Mouse (Mus musculus) lung, embryonic 16.5 days (tissue): ENCODE data around the gene Tenm2. TPM values are rescaled to one million over a fixed set of nuclear protein-coding genes. Genes with fewer than 3 reads are reported as not detected.

Source experiments
- ATAC-seq: fragments of 200-750 bp; cut with Nextera tagmentation; 2 replicates; pipeline ENCODE4 v1.8.0; 2017; ENCODE audit warnings: low read depth, mild to moderate bottlenecking, moderate library complexity
- H3K27ac ChIP-seq: fragments of 300-500 bp; sonication (generic); 2 replicates; pipeline ENCODE4 v1.5.1; 2014; ENCODE audit warnings: mild to moderate bottlenecking, control low read depth, low read length
- H3K27me3 ChIP-seq: fragments of 300-500 bp; sonication (generic); 2 replicates; pipeline ENCODE4 v1.6.1; 2014; ENCODE audit warnings: low read depth, low read length, mixed read lengths; ENCODE audit not compliant: control insufficient read depth, insufficient read depth
- H3K36me3 ChIP-seq: fragments of 300-500 bp; sonication (generic); 2 replicates; pipeline ENCODE4 v1.6.1; 2014; ENCODE audit warnings: low read length; ENCODE audit not compliant: control insufficient read depth, insufficient read depth
- H3K4me1 ChIP-seq: fragments of 300-500 bp; sonication (generic); replicated peaks from 2 replicates; pipeline ENCODE4 v1.6.1; 2014; ENCODE audit warnings: low read length, mixed read lengths; ENCODE audit not compliant: control insufficient read depth, insufficient read depth
- H3K4me2 ChIP-seq: fragments of 300-500 bp; sonication (generic); 2 replicates; pipeline ENCODE4 v1.6.1; 2014; ENCODE audit warnings: low read depth, low read length, control low read depth
- H3K4me3 ChIP-seq: fragments of 300-500 bp; sonication (generic); 2 replicates; pipeline ENCODE4 v1.5.1; 2014; ENCODE audit warnings: mild to moderate bottlenecking, low read length, control low read depth
- H3K9ac ChIP-seq: fragments of 300-500 bp; sonication (generic); 2 replicates; pipeline ENCODE4 v1.6.1; 2014; ENCODE audit warnings: low read length, control low read depth
- H3K9me3 ChIP-seq: fragments of 300-500 bp; sonication (generic); 2 replicates; pipeline ENCODE4 v1.6.1; 2016; ENCODE audit warnings: low read length; ENCODE audit not compliant: control insufficient read depth
- WGBS: fragments of 180-500 bp; shearing (Covaris S2); extraction: QIAGEN DNeasy Blood & Tissue Kit; methylation state at CpG from one replicate; pipeline ENCODE4 v1.1.7; 2014; 5-methylcytosine and 5-hydroxymethylcytosine counted together
- polyA plus RNA-seq: library from polyadenylated mRNA; unstranded; fragments of >200 nt; fragmentation: Nextera tagmentation; extraction: Ambion mirVana; gene quantifications from 2 replicates; pipeline ENCODE4 v1.2.1, GENCODE M21; 2015

The Tenm2 gene
- polyA plus RNA-seq, 1 experiment from 2014 or later = 0.24 TPM

- ATAC-seq = no peak
- Histone ChIP-seq H3K4me3 (no peak overlapping the region), H3K36me3 (no peaks in the 10 kb centered on the region), H3K4me1 (no peaks in the 10 kb centered on the region), H3K9me3 (no peaks in the 10 kb centered on the region), H3K27me3 (no peaks in the 10 kb centered on the region), H3K9ac (no peak overlapping the region), H3K27ac (no peak overlapping the region), H3K4me2 (no peak overlapping the region)
- 51% methylated on average over 2 of the region's 2 CpGs for WGBS
Observed at GRCm38 (mm10) chr11:37128893-37129292, 106.9 kb downstream of the Tenm2 start.

GRCm38 (mm10) chr11:37118058-37118457, 117.7 kb downstream of the Tenm2 start:
- Histone ChIP-seq H3K27ac (no peak overlapping the region), H3K4me1 (peaks cover 5% of the 10 kb centered on the region), H3K4me2 (no peak overlapping the region), H3K9me3 (no peaks in the 10 kb centered on the region), H3K27me3 (no peaks in the 10 kb centered on the region), H3K9ac (no peak overlapping the region), H3K4me3 (no peak overlapping the region), H3K36me3 (no peaks in the 10 kb centered on the region)
- no peak for ATAC-seq

- no peak for ATAC-seq
- Histone ChIP-seq H3K27ac (no peak overlapping the region), H3K36me3 (no peaks in the 10 kb centered on the region), H3K4me3 (no peak overlapping the region), H3K27me3 (no peaks in the 10 kb centered on the region), H3K9ac (no peak overlapping the region), H3K9me3 (no peaks in the 10 kb centered on the region), H3K4me2 (no peak overlapping the region), H3K4me1 (peaks cover 5% of the 10 kb centered on the region)
- WGBS = 23% methylated on average over 4 of the region's 4 CpGs
Observed at GRCm38 (mm10) chr11:37115188-37115587, 120.6 kb downstream of the Tenm2 start.

- Histone ChIP-seq H3K36me3 (no peaks in the 10 kb centered on the region), H3K9ac (no peak overlapping the region), H3K27me3 (no peaks in the 10 kb centered on the region), H3K4me3 (no peak overlapping the region), H3K27ac (no peak overlapping the region), H3K4me2 (no peak overlapping the region), H3K9me3 (no peaks in the 10 kb centered on the region), H3K4me1 (no peaks in the 10 kb centered on the region)
- ATAC-seq = no peak
- WGBS = 78% methylated on average over 2 of the region's 2 CpGs
Observed at GRCm38 (mm10) chr11:37107069-37107468, 128.7 kb downstream of the Tenm2 start.

GRCm38 (mm10) chr11:37079403-37079802, 156.4 kb downstream of the Tenm2 start:
- Histone ChIP-seq H3K36me3 (no peaks in the 10 kb centered on the region), H3K4me3 (no peak overlapping the region), H3K27ac (no peak overlapping the region), H3K27me3 (no peaks in the 10 kb centered on the region), H3K4me2 (no peak overlapping the region), H3K9me3 (no peaks in the 10 kb centered on the region), H3K9ac (no peak overlapping the region), H3K4me1 (no peaks in the 10 kb centered on the region)
- WGBS = 72% methylated on average over 5 of the region's 5 CpGs
- ATAC-seq = no peak

- 74% methylated on average over 5 of the region's 5 CpGs for WGBS
- Histone ChIP-seq H3K4me3 (no peak overlapping the region), H3K27me3 (no peaks in the 10 kb centered on the region), H3K27ac (no peak overlapping the region), H3K4me2 (no peak overlapping the region), H3K9ac (no peak overlapping the region), H3K4me1 (no peaks in the 10 kb centered on the region), H3K9me3 (no peaks in the 10 kb centered on the region), H3K36me3 (no peaks in the 10 kb centered on the region)
- ATAC-seq = no peak
Observed at GRCm38 (mm10) chr11:37076989-37077598, 158.7 kb downstream of the Tenm2 start.

- Histone ChIP-seq H3K36me3 (no peaks in the 10 kb centered on the region), H3K27ac (no peak overlapping the region), H3K4me3 (no peak overlapping the region), H3K9ac (no peak overlapping the region), H3K4me1 (no peaks in the 10 kb centered on the region), H3K27me3 (no peaks in the 10 kb centered on the region), H3K4me2 (no peak overlapping the region), H3K9me3 (no peaks in the 10 kb centered on the region)
- ATAC-seq = no peak
- 87% methylated on average over 10 of the region's 10 CpGs for WGBS
Observed at GRCm38 (mm10) chr11:37075349-37075748, 160.4 kb downstream of the Tenm2 start.

GRCm38 (mm10) chr11:37065459-37065858, 170.3 kb downstream of the Tenm2 start:
- H3K9ac ChIP-seq = no peak overlapping the region
- no peak overlapping the region for H3K27ac ChIP-seq
- WGBS = 75% methylated on average over 3 of the region's 3 CpGs
- no peaks in the 10 kb centered on the region for H3K9me3 ChIP-seq
- ATAC-seq = no peak
- no peaks in the 10 kb centered on the region for H3K27me3 ChIP-seq
- no peaks in the 10 kb centered on the region for H3K4me1 ChIP-seq
- H3K4me2 ChIP-seq = no peak overlapping the region
- no peak overlapping the region for H3K4me3 ChIP-seq
- no peaks in the 10 kb centered on the region for H3K36me3 ChIP-seq

- H3K27ac ChIP-seq = no peak overlapping the region
- no peak overlapping the region for H3K9ac ChIP-seq
- H3K9me3 ChIP-seq = no peaks in the 10 kb centered on the region
- H3K27me3 ChIP-seq = no peaks in the 10 kb centered on the region
- WGBS = 57% methylated on average over 5 of the region's 5 CpGs
- ATAC-seq = no peak
- H3K36me3 ChIP-seq = no peaks in the 10 kb centered on the region
- H3K4me2 ChIP-seq = no peak overlapping the region
- no peaks in the 10 kb centered on the region for H3K4me1 ChIP-seq
- H3K4me3 ChIP-seq = no peak overlapping the region
Observed at GRCm38 (mm10) chr11:37046671-37047070, 189.1 kb downstream of the Tenm2 start.

GRCm38 (mm10) chr11:37041259-37041658, 194.5 kb downstream of the Tenm2 start:
- 67% methylated on average over 4 of the region's 4 CpGs for WGBS
- no peaks in the 10 kb centered on the region for H3K9me3 ChIP-seq
- no peak overlapping the region for H3K27ac ChIP-seq
- no peaks in the 10 kb centered on the region for H3K27me3 ChIP-seq
- H3K9ac ChIP-seq = no peak overlapping the region
- H3K36me3 ChIP-seq = no peaks in the 10 kb centered on the region
- H3K4me2 ChIP-seq = no peak overlapping the region
- ATAC-seq = no peak
- no peaks in the 10 kb centered on the region for H3K4me1 ChIP-seq
- H3K4me3 ChIP-seq = no peak overlapping the region
